Mouse (Mus musculus): ENCODE measurements around the gene BC052040.

BC052040 gene

DNA sequence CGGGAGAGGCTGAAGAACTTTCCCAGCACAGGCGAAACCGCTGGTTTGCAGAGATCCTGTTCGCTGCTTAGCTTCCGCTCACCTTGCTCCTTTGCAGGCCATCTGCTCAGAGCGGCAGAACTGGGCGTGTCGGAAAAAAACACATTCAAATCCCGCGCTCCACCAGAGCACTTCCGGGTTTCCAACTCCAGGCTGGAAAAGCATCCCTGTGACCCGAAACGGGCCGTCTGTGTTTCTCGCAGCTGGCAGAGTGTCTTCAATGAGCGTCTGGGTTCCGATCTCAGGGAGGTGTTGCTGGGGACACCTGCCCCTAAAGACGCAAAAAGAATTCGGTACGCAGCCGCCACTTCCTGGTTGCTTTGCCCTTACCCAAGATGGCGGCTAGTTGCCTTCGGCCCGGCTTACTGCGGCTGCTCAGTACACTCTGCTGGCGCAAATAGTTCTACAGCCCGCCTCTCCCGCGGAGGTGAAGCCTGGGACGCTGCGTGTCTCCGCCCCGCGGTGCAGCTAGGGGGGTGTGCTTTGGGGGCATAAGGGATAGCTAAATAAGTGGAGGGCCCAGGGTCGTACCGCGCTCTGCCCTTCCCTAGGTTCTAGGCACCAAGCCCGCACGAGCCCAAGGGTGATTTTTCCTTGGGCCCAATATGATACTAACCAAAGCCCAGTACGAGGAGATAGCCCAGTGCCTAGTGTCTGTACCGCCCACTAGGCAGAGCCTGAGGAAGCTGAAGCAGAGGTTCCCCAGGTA lies at the start of gene BC052040:
Gene BC052040, plus strand, starts transcription at position 476 of the 748 bp plus-strand sequence.
- DNase-seq = peak; percentile 87 to 91

DNA sequence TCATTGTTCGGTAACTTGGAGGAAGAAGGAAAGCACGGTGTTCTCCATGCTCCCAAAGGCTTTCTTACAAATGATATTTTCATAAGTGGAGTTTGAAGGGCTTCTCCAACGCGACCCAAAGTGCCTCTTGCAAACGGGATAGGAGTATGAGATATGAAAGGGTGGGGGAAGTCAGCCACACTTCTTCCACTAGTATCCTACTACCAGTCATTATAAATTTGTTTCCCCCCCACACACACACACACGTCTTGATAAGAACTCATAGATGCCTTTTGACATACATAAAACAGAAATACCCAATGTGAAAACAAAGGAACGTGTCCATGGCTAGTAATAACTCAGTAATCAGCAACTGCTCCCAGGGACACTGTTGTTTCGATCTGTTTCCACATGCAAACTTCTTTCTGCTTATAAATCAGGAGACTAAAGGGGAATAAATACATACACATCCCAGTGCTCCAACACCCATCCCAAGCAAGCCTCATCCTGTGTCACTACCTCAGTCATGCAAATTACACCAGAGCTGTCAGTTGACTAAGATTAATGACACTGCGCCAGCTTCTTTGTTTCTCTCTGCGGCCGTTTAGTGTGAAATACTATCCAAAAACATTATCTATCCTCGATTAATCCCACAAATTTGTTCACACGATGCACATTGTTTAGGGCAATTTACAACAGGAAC lies 43.4 kb upstream of the BC052040 start:
- DNase-seq = no peak

DNA sequence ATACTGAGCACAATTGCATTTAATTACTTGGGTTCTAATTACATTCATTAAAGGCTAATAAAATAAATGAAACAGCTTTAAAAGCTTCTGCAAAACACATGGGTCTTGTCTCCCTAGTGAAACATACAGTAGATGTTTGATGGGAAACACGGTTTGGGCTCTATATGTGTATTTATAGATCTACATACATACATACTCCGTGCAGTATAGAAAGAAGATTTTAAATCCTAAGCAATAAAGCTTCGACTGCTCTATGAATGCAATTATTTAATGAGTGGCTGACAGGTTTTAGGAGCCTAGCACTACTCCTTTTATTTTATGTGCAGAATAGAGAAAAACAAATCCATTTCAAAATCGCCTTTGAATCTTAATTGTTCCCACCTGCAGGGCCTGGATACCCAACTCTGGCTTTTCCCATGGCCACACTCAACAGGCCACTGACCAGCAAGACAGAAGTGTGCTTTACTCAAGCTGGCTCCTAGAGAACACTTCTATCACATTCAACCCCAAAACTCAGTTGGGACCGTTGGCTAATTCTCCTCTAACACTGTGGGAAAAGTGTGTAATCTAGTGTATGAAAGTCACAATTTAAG lies 42.7 kb upstream of the BC052040 start:
- DNase-seq = no peak

DNA sequence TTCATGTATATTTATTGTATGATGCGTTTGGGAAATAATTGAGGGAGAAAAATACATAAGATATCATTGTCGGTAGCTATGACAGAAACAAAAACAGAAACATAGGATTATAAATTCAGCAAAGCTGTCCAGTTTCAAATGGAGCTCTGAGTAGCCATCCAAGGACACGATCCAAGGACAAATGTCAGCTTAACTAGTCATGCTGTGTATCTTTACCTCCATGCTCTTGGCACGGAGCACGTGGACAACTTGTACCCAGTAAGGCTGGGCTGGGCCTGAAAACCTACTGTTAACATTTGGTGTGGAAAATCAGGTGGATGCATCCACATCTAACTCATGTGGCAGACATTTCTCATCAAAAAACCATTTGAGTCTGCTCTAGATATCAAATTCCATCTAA lies 41.8 kb upstream of the BC052040 start:
- peak in 1 of 2 experiments; percentile 10 for DNase-seq

DNA sequence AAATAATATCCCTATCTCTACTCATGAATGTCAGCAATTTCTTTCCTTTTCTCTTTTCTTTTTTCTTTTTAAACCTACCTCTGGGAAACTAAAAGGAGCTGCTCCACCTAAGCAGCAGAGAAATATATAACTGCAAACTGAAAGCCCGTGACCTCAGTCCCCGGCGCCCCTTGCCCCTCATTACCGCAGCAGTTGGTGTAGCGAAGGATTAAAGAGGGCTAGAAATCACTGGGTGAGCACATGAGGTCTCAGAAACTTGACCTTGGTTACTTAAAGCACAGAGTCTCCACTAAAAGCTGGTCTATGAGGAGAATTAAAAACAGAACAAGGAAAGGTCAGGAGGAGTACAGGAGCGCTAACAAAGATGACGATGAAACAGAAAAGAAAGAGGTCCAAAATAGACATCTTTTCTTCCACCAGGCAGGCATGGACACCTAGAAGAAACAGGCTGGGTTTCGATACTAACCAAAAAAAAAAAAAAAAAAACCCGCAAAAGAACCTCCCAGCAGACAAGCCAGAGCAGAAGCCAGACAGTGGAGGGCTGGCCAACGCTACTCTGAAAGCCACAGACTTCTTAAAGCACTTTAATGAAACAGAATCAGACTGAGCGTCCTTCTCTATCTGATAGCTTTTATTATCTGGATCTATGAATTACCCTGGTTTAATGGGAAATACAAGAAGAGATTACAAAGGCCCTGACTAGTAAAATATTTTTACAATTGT lies 39.0 kb upstream of the BC052040 start:
- no peak for DNase-seq

DNA sequence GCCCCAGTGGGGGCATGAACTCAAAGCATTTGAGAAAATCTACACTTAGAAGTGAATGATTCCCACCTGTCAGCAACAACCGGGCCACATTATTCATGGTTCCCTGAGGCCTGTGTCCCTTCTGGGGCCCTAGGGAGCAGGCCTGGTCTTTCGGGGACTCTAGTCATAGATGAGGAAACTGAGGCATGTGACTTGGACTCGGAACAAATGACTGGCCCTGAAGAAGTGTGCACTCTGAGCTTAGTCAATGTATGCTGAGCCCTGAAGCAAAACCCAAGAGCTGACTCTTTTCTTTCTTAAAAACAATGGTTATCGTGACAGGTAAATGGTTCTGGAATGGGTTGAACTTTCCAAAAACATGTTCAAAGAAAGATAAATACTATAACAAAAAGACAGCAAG lies 38.3 kb upstream of the BC052040 start:
- DNase-seq = no peak

DNA sequence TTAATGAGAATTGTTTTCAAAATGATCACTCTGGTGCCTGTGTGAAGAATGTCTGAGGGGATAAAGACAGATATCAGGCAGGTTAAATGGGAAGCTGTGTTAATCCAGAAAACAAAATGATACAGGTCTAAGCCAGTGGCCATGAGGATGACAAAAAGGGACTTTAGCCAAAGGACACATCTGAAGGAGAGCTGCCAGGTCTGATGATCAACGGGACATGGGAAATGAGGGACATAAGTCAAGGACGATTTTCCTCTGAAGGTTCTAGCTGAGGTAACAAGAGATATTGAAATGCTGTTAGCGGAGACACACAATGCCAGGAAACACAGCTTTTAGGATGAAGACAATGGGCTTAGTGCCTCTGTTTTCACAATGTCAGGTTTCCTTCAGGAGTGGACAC lies 29.6 kb upstream of the BC052040 start:
- no peak for DNase-seq

DNA sequence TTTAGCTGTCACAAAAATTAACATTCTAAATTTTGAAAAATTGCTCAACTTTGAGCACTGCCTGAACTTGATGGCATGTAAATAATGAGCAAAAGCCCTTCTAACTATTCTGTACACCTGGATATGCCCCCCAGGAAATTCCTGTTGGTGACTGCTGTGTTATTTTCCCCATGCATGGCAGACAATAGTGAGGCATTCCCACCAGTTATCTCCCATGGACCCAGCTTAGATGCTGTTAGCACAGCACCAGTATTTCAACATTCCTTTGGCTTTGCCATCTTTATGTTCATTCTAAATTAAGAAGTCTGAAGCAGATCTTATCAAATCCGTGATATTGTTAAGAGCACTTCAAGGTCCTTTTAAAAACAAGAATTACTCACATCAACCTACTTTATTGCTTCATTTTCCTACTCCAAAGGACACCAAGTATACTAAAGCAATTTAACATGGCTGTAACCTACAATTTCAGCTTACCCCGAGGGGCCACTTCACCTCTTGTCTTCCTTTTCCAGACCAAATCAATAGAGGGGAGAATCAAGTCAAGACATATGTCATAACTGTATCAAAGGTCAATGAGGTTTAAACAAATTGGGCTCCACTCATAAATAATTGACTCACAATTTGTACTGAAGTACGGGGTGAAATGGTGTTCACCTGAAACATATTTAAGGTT lies 19.2 kb upstream of the BC052040 start:
- DNase-seq = no peak

DNA sequence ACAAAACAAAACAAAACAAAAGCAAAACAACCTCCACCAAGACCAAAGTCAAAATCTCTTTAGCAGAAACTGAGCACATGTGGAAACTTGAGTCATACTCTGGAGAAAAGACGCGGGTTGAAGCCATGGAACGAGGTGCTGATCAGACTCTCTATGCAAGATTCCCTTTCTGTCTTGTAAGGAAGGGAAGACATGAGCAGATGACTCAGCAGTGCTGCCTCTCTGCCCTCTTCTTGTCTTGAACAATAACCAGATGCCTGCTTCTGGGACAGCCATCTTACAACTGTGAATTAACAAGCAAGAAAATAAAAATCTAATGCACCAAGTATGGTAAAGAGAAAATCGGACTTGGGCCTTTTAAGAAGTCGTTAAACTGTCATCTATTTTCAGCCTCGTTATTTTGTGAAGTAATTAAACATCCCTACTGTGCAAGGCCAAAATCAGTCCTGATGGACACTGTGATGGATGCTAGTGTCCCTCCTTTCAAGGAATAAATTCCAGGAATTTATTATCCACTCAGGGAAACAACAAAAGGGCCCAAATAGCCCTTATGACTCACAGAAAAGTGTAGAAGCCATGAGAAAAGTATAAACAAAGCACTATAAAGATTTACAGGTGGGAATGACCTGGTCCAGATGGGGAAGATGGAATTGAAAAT lies 18.0 kb upstream of the BC052040 start:
- no peak for DNase-seq

DNA sequence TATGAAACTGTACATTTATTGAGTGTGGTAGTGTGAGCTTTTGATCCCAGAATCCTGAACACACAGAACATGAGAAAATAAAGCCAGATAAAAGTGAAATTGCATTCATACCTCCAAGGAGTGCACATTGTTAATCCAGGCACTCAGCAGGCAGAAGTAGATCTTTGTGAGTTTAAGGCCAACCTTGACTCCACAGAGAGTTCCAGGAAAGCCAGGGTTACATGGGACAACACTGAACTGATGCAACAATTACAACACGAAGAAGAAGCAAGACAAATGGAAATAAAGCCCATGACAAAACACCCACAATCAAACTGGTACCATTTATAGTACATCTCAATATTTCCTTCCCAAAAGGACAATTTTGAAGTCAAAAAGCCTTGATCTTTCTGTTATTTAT lies 9.5 kb upstream of the BC052040 start:
- DNase-seq = no peak

DNA sequence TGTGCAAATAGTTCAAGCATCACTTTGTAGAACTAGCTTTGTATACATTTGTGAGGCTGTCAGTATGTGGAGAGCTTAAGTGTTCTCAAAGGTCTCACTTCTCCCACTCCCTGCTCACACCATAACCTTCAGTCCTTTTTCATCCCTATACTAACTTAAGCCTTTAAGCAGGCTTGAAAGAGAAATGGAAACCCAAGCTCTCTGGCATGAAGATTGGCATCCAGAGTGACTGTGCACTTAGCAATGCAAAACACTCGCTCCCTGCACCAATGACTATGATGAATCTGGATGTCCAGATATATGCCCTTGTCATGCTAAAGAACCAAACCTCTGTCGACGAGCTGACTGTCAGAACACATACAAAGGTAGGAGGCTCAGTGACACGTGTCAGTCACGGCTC lies 6.7 kb upstream of the BC052040 start:
- no peak for DNase-seq

DNA sequence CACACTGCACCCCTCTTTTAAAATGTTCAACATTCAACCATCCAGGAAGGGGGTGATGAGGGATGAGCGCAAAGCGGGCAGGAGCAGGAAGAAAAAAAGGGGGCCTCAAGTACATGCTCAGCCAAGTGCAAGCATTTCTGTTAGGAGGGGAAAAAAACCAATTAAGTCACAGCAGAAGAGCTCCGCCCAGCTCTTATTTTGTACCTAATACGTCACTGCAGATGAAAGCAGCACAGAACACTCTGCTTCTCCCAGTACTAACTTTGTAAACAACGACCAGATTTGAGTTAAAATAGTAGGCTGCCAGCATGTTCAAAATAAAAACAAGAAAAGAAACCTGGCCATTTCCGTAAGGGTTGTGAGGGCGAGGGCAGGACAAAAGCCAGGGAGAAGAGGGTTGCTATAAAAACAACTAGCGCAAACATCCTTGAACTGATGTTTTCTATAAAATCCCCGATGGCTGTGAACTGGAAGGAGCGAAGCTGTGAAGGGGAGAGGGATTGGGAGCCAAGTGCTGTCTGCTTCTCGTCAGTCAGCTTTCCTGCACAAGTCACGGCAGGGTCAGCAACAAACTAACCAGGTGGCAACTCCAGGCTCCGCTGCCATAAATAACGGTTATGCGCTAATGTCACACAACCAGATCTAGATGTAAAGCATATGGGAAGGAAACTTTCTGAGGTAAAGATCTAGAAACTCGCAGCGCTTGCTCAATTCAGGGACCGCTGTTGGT lies 2.2 kb upstream of the BC052040 start:
- DNase-seq = no peak

DNA sequence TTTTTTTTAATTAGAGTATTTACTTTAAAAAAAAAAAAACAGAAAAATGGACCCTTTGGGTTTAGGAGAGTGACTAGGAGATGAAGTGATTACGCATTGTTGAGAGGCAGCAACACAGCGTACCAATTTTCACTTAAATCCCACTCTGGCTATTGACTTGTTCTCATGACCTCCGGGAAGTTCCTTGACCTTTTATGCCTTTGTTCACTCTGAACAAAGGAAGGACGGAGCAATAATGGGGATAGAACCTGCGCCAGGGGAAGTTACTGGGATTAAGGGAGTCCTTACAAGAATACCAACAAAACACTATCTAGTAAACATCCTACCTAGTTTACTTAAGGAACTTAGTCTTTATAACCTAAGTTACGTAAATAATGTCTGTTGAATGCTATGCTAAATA lies 1.5 kb upstream of the BC052040 start:
- no peak for DNase-seq

DNA sequence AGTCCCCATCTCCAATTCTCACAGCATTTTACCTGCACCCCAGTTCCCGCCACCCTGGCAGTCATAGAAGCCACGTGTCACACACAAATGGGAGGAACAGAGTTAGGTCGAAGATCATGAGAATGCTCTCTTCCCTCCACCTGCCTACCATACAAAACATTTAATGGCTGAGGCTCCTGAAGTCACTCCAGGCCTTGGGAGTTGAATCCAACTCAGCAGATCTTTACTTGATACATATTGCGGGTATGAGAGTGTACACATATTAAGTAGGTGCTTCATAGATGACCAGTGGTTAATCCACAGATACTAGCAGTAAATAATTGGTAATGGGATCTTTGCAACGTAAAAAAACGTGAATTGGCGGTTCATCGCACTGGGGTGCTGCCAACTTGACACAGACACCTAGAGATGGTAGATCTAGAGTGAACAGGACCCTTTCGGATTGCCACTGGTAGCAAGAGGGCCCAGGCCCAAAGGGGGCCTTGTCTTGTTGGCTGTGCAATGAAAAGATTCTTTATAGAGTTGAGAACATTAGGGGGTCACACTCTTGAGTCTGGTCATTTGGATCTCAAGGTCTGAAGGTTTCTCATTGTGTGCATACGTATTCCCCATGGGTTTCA lies 583 bp downstream of the BC052040 start:
- DNase-seq = peak; percentile 16 to 17

DNA sequence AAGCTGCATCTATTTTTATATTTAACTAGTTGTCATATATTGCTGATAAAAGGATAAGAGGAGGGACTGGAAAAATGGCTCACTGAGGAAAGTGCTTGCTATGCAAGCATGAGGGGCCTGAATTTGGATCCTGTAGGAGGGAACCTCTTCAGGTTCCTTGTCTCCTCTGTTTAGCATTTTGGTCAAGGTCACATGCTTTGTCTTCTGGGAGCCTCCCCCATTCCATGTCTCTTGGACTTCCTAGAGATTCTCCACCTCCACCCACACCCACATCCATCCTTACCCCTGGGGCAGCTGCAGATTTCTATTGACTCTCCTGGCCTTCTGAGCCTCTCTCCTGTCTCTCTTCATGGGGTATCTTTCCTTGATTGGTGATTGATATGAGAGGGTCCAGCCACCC lies 2.3 kb downstream of the BC052040 start:
- no peak for DNase-seq

DNA sequence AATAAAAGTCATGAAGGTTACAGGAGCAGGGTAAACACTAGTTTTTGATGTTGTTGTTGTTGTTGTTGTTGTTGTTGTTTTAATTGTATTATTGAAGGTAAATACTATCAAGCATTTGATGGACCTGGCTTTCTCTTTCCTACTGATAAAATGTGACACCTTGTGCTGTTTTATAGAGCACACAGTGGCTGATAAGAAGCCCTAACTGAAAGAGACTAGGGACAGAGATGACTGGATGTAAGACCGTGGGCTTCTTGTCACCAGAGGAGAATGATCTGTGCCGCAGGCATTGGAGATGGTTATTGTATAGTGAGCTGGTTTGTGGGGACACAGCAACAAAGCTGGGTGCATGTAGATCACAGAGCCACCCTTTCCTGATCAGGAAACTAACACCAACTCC lies 9.1 kb downstream of the BC052040 start:
- DNase-seq = no peak

DNA sequence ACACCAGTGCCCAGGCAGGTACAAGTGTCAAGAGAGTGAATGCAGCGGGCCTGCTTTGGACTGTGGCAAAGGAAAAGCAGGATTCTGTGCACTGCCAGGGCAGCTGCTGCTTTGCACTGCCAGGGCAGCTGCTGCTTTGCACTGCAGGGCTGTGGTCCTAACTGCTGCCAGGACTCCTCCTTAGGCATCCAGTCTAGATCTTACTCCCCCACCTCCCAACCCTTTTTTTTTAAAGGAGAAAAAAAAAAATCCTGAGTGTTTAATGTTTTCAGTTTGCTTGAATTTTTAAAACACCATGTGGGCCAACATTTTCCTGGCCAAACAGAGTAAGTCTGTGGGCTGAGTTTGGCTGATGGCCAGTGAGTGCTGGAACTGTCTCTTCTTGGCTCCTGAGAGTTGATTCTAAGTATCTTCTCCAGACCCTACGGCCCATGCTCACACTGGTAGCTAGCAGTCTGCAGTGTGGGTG lies 11.2 kb downstream of the BC052040 start:
- peak; percentile 78 to 82 for DNase-seq

DNA sequence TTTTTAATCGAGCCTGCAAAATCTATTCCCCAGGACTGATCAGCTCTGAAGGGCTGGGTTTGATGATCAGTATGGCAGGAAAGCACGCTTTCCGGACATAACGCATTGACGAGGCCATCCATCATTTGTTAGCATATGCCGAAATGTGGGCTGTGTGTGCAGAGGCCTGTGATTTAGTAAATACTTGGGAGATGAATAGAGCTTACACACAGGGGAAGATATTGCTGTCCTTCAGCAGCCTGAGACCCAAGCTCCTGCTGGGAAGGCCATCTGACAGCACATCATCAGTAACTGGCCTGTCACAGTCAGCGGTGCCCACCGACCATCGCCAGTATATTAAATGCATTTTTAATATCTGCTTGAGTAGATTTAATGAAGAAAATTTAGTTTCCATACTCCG lies 15.5 kb downstream of the BC052040 start:
- peak; percentile 49 to 73 for DNase-seq

DNA sequence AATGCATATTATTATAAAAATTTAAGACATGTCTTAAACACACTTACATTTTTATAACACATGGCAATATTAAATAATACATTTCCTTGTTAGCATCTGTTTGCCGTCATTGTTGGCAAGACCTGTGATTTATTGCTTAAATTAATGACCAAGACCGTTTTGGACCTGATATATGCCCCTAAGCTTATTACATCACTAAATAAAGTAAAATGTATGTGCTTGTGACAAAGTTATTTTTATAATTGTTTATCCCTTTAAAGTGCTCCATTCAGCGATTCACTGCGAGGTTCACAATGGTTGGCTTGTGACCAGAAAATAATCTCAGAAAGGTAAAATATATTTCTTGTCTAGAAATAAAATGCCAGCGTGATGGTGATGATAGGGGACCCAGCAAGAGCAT lies 16.8 kb downstream of the BC052040 start:
- DNase-seq = no peak

DNA sequence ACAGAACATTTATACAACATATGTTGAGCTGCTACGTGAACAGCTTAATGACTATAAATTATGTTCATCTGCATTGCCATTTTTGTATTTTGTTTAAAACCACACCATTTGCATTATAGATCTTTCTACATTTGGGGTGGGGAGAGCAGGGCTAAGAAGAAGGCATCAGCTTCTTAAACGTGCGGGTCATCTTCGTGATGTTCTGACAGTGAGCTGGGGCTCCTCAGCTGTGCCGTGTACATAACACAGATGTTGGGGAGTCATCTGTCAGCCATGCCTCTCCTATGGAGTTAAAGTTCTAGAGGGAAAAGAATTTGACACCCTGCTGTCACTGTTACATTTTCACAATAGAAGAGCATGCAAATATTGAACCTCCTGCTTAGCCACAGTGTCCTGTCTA lies 19.2 kb downstream of the BC052040 start:
- no peak for DNase-seq

DNA sequence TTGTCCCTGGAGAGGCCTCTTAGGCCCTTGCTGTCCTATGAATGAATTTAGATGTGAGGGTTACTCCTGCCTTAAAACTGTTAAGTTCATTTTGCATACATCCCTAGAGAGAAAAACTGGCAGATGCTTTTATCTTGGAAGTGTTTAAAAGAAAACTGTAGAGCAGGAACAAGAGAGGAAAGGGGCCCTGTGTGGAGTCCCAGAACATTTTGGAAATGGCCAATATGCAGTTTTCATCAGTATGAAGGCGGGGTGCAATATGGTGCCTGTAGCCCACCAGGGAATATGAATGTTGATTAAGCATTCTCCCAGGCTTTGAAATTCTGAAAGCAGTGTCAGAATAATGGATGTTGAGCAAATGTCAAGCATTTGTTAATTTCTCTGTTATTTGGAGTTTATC lies 19.8 kb downstream of the BC052040 start:
- DNase-seq = no peak

Data from cerebellum, postnatal 10 days (tissue).